Mouse (Mus musculus) inflammation-experienced regulatory T-cells, adult 16 weeks (primary cell): ENCODE measurements around the gene Cep104. TPM values are rescaled to one million over a fixed set of nuclear protein-coding genes. Genes with fewer than 3 reads are reported as not detected.

Experiments
- polyA plus RNA-seq: library from polyadenylated mRNA; unstranded; fragments of 100-300 nt; shearing (Covaris generic); gene quantifications from one replicate; pipeline ENCODE4 v1.2.1, GENCODE M21; 2017

Gene Cep104
- 10.4 TPM for polyA plus RNA-seq

GRCm38 (mm10) chr4:153974431-153975291 is at the start of gene Cep104, which contains the start of gene Dffb:
TSS of gene Cep104 (plus strand) at chr4:153975194.
TSS of gene Dffb (minus strand) at chr4:153975126.

DNA sequence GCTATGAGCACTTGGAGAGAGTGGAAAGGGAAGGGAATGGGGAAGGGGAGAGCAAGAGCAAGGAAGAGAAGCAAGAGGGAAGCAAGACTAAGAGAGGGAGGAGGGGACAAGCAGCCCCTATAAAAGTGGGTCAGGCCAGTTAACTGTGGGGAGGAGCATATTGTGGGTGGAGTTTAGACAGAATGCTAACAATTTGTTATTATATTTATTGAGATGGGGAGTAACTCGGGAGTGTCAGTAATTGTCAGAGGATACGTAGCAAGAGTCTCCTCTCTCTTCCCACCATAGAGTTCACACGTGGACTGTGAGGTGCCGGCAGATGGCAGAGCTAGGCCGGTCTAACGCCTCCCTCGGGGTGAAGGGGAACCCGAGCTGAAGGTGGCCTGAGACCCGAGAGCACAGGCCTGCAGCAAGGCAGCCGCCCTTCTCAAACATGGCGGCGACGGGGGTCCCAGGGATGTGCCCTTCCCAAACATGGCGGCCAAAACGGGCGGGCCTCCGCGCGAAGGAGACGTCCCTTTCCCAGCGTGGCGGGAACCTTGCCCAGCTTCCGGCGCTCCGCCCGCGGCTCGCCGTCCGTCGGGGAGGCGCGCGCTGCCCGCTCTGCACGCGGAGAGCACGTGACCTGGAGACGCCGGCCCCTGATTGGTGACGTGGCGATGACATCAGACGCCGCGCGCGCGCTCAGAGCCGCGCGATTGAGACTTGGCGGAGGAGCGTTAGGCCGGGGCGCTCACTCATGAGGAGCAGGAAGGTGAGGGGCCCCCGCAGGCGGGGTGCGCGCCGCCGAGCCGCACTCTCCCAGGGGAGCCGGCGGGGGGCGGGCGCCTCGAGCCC is 18.2 kb upstream of the Cep104 start, which contains the start of gene A430005L14Rik:
Gene A430005L14Rik, plus strand, starts transcription at position 669 of the 837 bp plus-strand sequence.

GRCm38 (mm10) chr4:154011646-154012089 is 36.7 kb downstream of the Cep104 start, which contains the start of gene Lrrc47:
TSS of gene Lrrc47 (plus strand) at chr4:154011731.

GRCm38 (mm10) chr4:154025641-154026440 is 50.8 kb downstream of the Cep104 start, which contains the start of gene Smim1:
TSS of gene Smim1 (minus strand) at chr4:154026230.

DNA sequence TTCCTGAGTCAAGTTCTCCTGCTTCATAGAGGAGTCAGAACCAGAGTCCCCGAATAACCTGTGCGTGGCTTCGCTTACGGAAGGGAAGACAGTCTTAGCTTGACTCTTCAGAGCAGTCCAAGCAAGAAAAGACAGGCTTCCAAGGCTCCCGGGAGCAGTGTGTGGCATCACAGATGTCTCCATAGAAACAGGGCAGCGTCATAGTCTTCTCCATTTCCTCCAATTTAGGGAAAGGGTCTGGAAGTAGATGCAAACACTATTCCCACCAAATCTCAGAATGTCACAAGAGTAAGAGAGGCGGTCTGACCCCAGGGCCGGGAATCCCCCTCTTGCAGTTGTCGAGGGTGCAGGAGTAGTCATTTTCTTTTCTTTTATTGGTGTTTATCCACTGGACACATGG is 67.6 kb downstream of the Cep104 start, which contains the start of gene Ccdc27:
Gene Ccdc27, minus strand, starts transcription at position 101 of the 400 bp plus-strand sequence.

Other genes with a start within 250 kb of the Cep104 start
- 79.1 TPM for gene A430005L14Rik, start 18.0 kb upstream of the Cep104 start, polyA plus RNA-seq
- gene Dffb, start 68 bp upstream of the Cep104 start, polyA plus RNA-seq: 26.1 TPM
- gene Lrrc47, start 36.5 kb downstream of the Cep104 start, polyA plus RNA-seq: 2.2 TPM
- 0.48 TPM for gene Smim1, start 51.0 kb downstream of the Cep104 start, polyA plus RNA-seq
- not detected for gene Ccdc27, start 67.5 kb downstream of the Cep104 start, polyA plus RNA-seq
- 0.09 TPM for gene Trp73, start 165.0 kb downstream of the Cep104 start, polyA plus RNA-seq
- gene Wrap73, start 167.2 kb downstream of the Cep104 start, polyA plus RNA-seq: 40.2 TPM
- gene Tprgl, start 185.5 kb downstream of the Cep104 start, polyA plus RNA-seq: 30.2 TPM
- 0.10 TPM for gene Megf6, start 195.5 kb downstream of the Cep104 start, polyA plus RNA-seq